Mouse (Mus musculus) embryonic facial prominence, embryonic 13.5 days (tissue): ENCODE results near the gene Ak4. TPM values are rescaled to one million over a fixed set of nuclear protein-coding genes. Genes with fewer than 3 reads are reported as not detected.
"Not testable (repeated sequence)": the region's sequence is repeated elsewhere in the genome, so short reads cannot be mapped to it uniquely, and the experiment has no call there.

Experiments used
- ATAC-seq: fragments of 200-750 bp; cut with Nextera tagmentation; 2 replicates; pipeline ENCODE4 v1.8.0; 2017; ENCODE audit warnings: low read depth; ENCODE audit not compliant: insufficient number of reproducible peaks, insufficient read depth, low FRiP score, low TSS enrichment
- H3K27ac ChIP-seq: fragments of 300-500 bp; sonication (generic); 2 replicates; pipeline ENCODE4 v1.5.1; 2015; ENCODE audit warnings: moderate library complexity, mild to moderate bottlenecking, inconsistent platforms
- H3K27me3 ChIP-seq: fragments of 300-500 bp; sonication (generic); 2 replicates; pipeline ENCODE4 v1.6.1; 2015; ENCODE audit warnings: mild to moderate bottlenecking, inconsistent platforms
- H3K36me3 ChIP-seq: fragments of 300-500 bp; sonication (generic); 2 replicates; pipeline ENCODE4 v1.6.1; 2015; ENCODE audit warnings: mild to moderate bottlenecking, inconsistent platforms
- H3K4me1 ChIP-seq: fragments of 300-500 bp; sonication (generic); 2 replicates; pipeline ENCODE4 v1.6.1; 2015; ENCODE audit warnings: inconsistent platforms
- H3K4me2 ChIP-seq: fragments of 300-500 bp; sonication (generic); 2 replicates; pipeline ENCODE4 v1.6.1; 2015; ENCODE audit warnings: moderate library complexity, mild to moderate bottlenecking, inconsistent platforms
- H3K4me3 ChIP-seq: fragments of 300-500 bp; sonication (generic); 2 replicates; pipeline ENCODE4 v1.5.1; 2015; ENCODE audit warnings: mild to moderate bottlenecking, inconsistent platforms
- H3K9ac ChIP-seq: fragments of 300-500 bp; sonication (generic); 2 replicates; pipeline ENCODE4 v1.6.1; 2015; ENCODE audit warnings: mild to moderate bottlenecking, inconsistent platforms
- H3K9me3 ChIP-seq: fragments of 300-500 bp; sonication (generic); 2 replicates; pipeline ENCODE4 v1.6.1; 2016; ENCODE audit warnings: inconsistent platforms
- WGBS: fragments of 180-500 bp; shearing (Covaris S2); methylation state at CpG from one replicate; pipeline ENCODE4 v1.1.7; 2015; ENCODE audit warnings: mixed read lengths; 5-methylcytosine and 5-hydroxymethylcytosine counted together
- polyA plus RNA-seq: library from polyadenylated mRNA; unstranded; fragments of >200 nt; fragmentation: Nextera tagmentation; extraction: Ambion mirVana; gene quantifications from 2 replicates; pipeline ENCODE4 v1.2.1, GENCODE M21; 2015

Ak4 gene
- 11.3 and 12.0 TPM in 2 replicates for polyA plus RNA-seq

GRCm38 (mm10) chr4:101419151-101419910, at the start of gene Ak4:
Ak4 (plus strand) TSS chr4:101419277.
- Histone ChIP-seq H3K27me3 (no peaks in the 10 kb centered on the region; the same call in 1 of the 2 replicates), H3K4me2 (peak within 1 kb of the TSS; percentile 92), H3K4me1 (peaks cover 13% of the 10 kb centered on the region), H3K36me3 (no peaks in the 10 kb centered on the region), H3K9ac (peak within 1 kb of the TSS; percentile 83), H3K4me3 (peak within 1 kb of the TSS; percentile 83), H3K9me3 (no peaks in the 10 kb centered on the region), H3K27ac (peak within 1 kb of the TSS; percentile 64)
- peak; percentile 75 for ATAC-seq
- 2% methylated on average over 69 of the region's 74 CpGs for WGBS

GRCm38 (mm10) chr4:101369738-101370275, 49.3 kb upstream of the Ak4 start:
- no peaks in the 10 kb centered on the region for H3K36me3 ChIP-seq
- H3K27me3 ChIP-seq, result no peaks in the 10 kb centered on the region
- no peak overlapping the region for H3K4me3 ChIP-seq
- H3K9me3 ChIP-seq, result no peaks in the 10 kb centered on the region
- H3K4me1 ChIP-seq, result no peaks in the 10 kb centered on the region
- 55% methylated on average over 4 of the region's 4 CpGs for WGBS
- H3K4me2 ChIP-seq, result no peak overlapping the region
- no peak overlapping the region for H3K27ac ChIP-seq
- no peak overlapping the region for H3K9ac ChIP-seq
- ATAC-seq, result no peak

- no peak overlapping the region for H3K4me3 ChIP-seq
Observed at GRCm38 (mm10) chr4:101372283-101372682, 46.8 kb upstream of the Ak4 start.

DNA sequence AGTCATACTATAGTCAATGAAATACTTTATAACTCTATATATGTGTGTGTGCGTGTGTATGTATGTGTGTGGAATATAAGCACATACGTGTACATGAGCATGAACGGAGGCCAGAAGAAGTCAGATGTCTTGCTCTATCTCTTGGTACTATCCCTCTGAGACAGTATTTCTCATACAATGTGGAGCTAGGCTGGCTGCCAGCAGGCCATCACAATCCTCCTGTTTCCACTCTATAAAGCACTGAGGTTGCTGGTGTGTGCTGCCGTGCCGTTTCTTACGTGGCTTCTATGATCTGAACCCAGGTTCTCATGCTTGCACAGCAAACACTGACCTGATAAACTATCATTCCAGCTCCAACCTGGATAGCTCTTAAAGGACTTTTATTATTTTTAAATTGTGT, 46.3 kb upstream of the Ak4 start:
- Histone ChIP-seq H3K9ac (no peak overlapping the region), H3K4me1 (no peaks in the 10 kb centered on the region), H3K27ac (no peak overlapping the region), H3K36me3 (no peaks in the 10 kb centered on the region), H3K4me2 (no peak overlapping the region), H3K9me3 (no peaks in the 10 kb centered on the region), H3K27me3 (no peaks in the 10 kb centered on the region), H3K4me3 (no peak overlapping the region)
- no peak for ATAC-seq
- WGBS, result 93% methylated on average over 6 of the region's 6 CpGs

More at GRCm38 (mm10) chr4:101372283-101372682, 46.8 kb upstream of the Ak4 start:
- H3K27me3 ChIP-seq, result no peaks in the 10 kb centered on the region
- H3K36me3 ChIP-seq, result no peaks in the 10 kb centered on the region
- no peaks in the 10 kb centered on the region for H3K9me3 ChIP-seq
- H3K4me1 ChIP-seq, result no peaks in the 10 kb centered on the region
- no peak overlapping the region for H3K9ac ChIP-seq
- 70% methylated on average over 2 of the region's 2 CpGs for WGBS
- no peak overlapping the region for H3K27ac ChIP-seq
- H3K4me2 ChIP-seq, result no peak overlapping the region
- no peak for ATAC-seq

GRCm38 (mm10) chr4:101374104-101374503, 45.0 kb upstream of the Ak4 start:
- H3K36me3 ChIP-seq, result no peaks in the 10 kb centered on the region
- no peaks in the 10 kb centered on the region for H3K4me1 ChIP-seq
- H3K9ac ChIP-seq, result no peak overlapping the region
- H3K27me3 ChIP-seq, result no peaks in the 10 kb centered on the region
- no peak overlapping the region for H3K4me3 ChIP-seq
- no peak overlapping the region for H3K27ac ChIP-seq
- no peaks in the 10 kb centered on the region for H3K9me3 ChIP-seq
- 76% methylated on average over 8 of the region's 8 CpGs for WGBS
- H3K4me2 ChIP-seq, result no peak overlapping the region
- ATAC-seq, result no peak

- WGBS, result 84% methylated on average over 4 of the region's 4 CpGs
- Histone ChIP-seq H3K4me1 (no peaks in the 10 kb centered on the region), H3K4me3 (no peak overlapping the region), H3K27me3 (no peaks in the 10 kb centered on the region), H3K9ac (no peak overlapping the region), H3K36me3 (no peaks in the 10 kb centered on the region), H3K4me2 (no peak overlapping the region), H3K27ac (no peak overlapping the region), H3K9me3 (no peaks in the 10 kb centered on the region)
- ATAC-seq, result no peak
Observed at GRCm38 (mm10) chr4:101376835-101377234, 42.2 kb upstream of the Ak4 start.

GRCm38 (mm10) chr4:101378241-101378640, 40.8 kb upstream of the Ak4 start:
- no peak overlapping the region for H3K4me2 ChIP-seq
- ATAC-seq, result no peak
- no peaks in the 10 kb centered on the region for H3K9me3 ChIP-seq
- H3K4me1 ChIP-seq, result no peaks in the 10 kb centered on the region
- H3K9ac ChIP-seq, result no peak overlapping the region
- no peaks in the 10 kb centered on the region for H3K27me3 ChIP-seq
- no peaks in the 10 kb centered on the region for H3K36me3 ChIP-seq
- 57% methylated on average over 4 of the region's 4 CpGs for WGBS
- no peak overlapping the region for H3K27ac ChIP-seq
- no peak overlapping the region for H3K4me3 ChIP-seq

DNA sequence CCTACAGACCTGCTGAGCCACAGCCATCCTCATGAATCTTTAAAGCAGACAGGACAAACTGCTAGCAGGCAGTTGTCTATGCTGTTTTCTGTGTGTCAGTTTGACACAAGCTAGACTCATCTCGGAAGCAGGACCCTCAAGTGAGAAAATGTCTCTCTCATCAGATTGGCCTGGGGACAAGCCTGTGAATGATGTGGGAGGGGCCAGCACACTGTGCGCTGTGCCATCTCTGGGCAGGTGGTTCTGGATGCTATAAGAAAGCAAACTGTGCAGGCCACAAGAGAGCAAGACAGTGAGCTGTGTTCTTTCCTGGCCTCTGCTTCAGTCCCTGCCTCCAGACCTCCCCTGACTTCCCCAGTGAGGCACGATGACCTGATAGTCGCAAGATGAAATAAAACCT, 40.3 kb upstream of the Ak4 start:
- H3K36me3 ChIP-seq, result no peaks in the 10 kb centered on the region
- H3K4me3 ChIP-seq, result no peak overlapping the region
- no peak overlapping the region for H3K9ac ChIP-seq
- no peak overlapping the region for H3K4me2 ChIP-seq
- ATAC-seq, result no peak
- H3K9me3 ChIP-seq, result no peaks in the 10 kb centered on the region
- H3K27me3 ChIP-seq, result no peaks in the 10 kb centered on the region
- no peaks in the 10 kb centered on the region for H3K4me1 ChIP-seq
- 72% methylated on average over 4 of the region's 4 CpGs for WGBS
- H3K27ac ChIP-seq, result no peak overlapping the region

DNA sequence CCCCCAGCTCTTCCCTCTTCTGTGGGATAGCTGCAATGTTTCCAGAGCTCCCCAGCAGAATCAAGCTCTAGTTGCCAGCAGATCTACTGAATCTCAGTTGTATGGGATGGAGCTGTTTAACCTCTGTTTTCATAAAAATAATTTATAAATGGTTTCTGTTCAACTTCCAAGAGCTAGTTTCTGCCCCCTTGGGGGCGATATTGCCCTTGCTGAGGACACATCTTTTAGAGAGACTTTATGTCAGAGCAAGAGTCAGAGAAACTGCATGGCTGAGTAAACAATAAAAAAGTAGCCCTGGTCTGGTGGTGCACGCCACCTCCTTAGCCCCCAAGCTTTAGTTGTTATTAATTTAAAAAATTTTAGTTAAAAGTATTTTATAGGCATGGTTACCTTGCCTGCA, 34.1 kb upstream of the Ak4 start:
- Histone ChIP-seq H3K9me3 (no peaks in the 10 kb centered on the region), H3K27ac (no peak overlapping the region), H3K4me1 (no peaks in the 10 kb centered on the region), H3K4me3 (no peak overlapping the region), H3K4me2 (no peak overlapping the region), H3K36me3 (no peaks in the 10 kb centered on the region), H3K9ac (no peak overlapping the region), H3K27me3 (no peaks in the 10 kb centered on the region)
- 57% methylated on average over 2 of the region's 2 CpGs for WGBS
- ATAC-seq, result no peak

- no peak overlapping the region for H3K27ac ChIP-seq
- no peaks in the 10 kb centered on the region for H3K9me3 ChIP-seq
- ATAC-seq, result no peak
- H3K9ac ChIP-seq, result no peak overlapping the region
- H3K4me3 ChIP-seq, result no peak overlapping the region
- H3K36me3 ChIP-seq, result no peaks in the 10 kb centered on the region
- 86% methylated on average over 8 of the region's 8 CpGs for whole genome bisulfite sequencing
- no peaks in the 10 kb centered on the region for H3K4me1 ChIP-seq
- H3K4me2 ChIP-seq, result no peak overlapping the region
- no peaks in the 10 kb centered on the region for H3K27me3 ChIP-seq
Observed at GRCm38 (mm10) chr4:101388246-101388645, 30.8 kb upstream of the Ak4 start.

GRCm38 (mm10) chr4:101388656-101389055, 30.4 kb upstream of the Ak4 start:
- H3K27me3 ChIP-seq, H3K36me3 ChIP-seq, H3K4me1 ChIP-seq, H3K4me2 ChIP-seq, H3K9me3 ChIP-seq, H3K9ac ChIP-seq, H3K27ac ChIP-seq, H3K4me3 ChIP-seq, ATAC-seq: not testable (repeated sequence)
- 73% methylated on average over 6 of the region's 6 CpGs for WGBS

DNA sequence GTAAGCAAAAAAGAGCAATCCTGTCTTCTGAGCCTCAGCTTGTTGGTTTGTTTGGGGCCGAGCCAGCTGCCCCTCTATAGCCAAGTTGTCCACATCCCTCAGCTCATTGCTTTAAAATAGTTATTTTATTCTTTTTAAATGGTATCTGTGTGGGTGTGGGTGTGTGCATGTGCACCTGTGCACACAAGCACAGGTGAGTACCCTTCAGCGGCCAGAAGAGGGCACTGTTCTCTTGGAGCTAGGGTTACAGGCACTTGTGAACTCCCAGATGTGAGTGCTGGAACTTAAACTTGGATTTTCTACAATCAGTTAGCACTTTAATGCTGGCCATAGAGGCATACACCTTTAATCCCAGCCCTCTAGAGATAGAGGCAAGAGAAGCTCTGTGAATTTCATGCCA, 26.8 kb upstream of the Ak4 start:
- WGBS, result 49% methylated on average over 2 of the region's 2 CpGs
- H3K9me3 ChIP-seq, result no peaks in the 10 kb centered on the region
- no peaks in the 10 kb centered on the region for H3K36me3 ChIP-seq
- no peak overlapping the region for H3K4me3 ChIP-seq
- no peaks in the 10 kb centered on the region for H3K27me3 ChIP-seq
- peaks cover 5% of the 10 kb centered on the region; the same call in 1 of the 2 replicates for H3K4me1 ChIP-seq
- no peak overlapping the region for H3K4me2 ChIP-seq
- no peak overlapping the region for H3K27ac ChIP-seq
- no peak overlapping the region for H3K9ac ChIP-seq
- ATAC-seq, result no peak
